Mouse (Mus musculus) gastrocnemius, postnatal 25 days (tissue): ENCODE measurements around the gene Trim10. TPM values are rescaled to one million over a fixed set of nuclear protein-coding genes. Genes with fewer than 3 reads are reported as not detected.

Experiments used
- DNase-seq: peaks from one replicate; pipeline ENCODE4 v3.0.0; 2022
- total RNA-seq, 2 experiments: library from RNA; stranded (reverse); gene quantifications; 1 replicate in 1 of 2; 2 replicates in 1 of 2; pipeline ENCODE4 v1.2.3; 2021

The Trim10 gene
- total RNA-seq, 2 experiments from 2014 or later: 0.16 TPM; not detected in 1

- no peak for DNase-seq
Observed at GRCm38 (mm10) chr17:36914108-36914507, 44.7 kb downstream of the Trim10 start.

- no peak for DNase-seq
Observed at GRCm38 (mm10) chr17:36915076-36915475, 45.7 kb downstream of the Trim10 start.

- no peak for DNase-seq
Observed at GRCm38 (mm10) chr17:36920239-36920638, 50.9 kb downstream of the Trim10 start.

- no peak for DNase-seq
Observed at GRCm38 (mm10) chr17:36922715-36923114, 53.3 kb downstream of the Trim10 start.

GRCm38 (mm10) chr17:36923491-36923890 is 54.1 kb downstream of the Trim10 start:
- DNase-seq: no peak

Other genes starting within 250 kb of the Trim10 start
- not detected for gene H2-M9, start 226.9 kb upstream of the Trim10 start, total RNA-seq
- not detected for gene H2-M1, start 197.4 kb upstream of the Trim10 start, total RNA-seq
- not detected for gene H2-M10.5, start 96.7 kb upstream of the Trim10 start, total RNA-seq
- gene H2-M10.6, start 57.4 kb upstream of the Trim10 start, total RNA-seq: not detected
- 10 to 100 TPM; 15.2 to 16.7 TPM for gene Trim26, start 32.4 kb upstream of the Trim10 start, total RNA-seq
- not detected for gene Trim15, start 2.4 kb upstream of the Trim10 start, total RNA-seq
- gene Trim40, start 20.5 kb downstream of the Trim10 start, total RNA-seq: not detected
- not detected for gene Trim31, start 28.5 kb downstream of the Trim10 start, total RNA-seq
- under 1 TPM in 1 of 2 experiments, not detected in 1; 0.38 TPM for gene Rnf39, start 73.3 kb downstream of the Trim10 start, total RNA-seq
- gene Ppp1r11, start 82.2 kb downstream of the Trim10 start, total RNA-seq: 10 to 100 TPM; 47.3 to 64.5 TPM
- 10 to 100 TPM; 18.0 to 20.6 TPM for gene Znrd1, start 89.0 kb downstream of the Trim10 start, total RNA-seq
- gene Znrd1as, start 89.0 kb downstream of the Trim10 start, total RNA-seq: 10 to 100 TPM; 13.7 to 15.1 TPM
- gene 2410137M14Rik, start 111.7 kb downstream of the Trim10 start, total RNA-seq: not detected
- gene H2-M5, start 120.0 kb downstream of the Trim10 start, total RNA-seq: not detected
- under 1 TPM; 0.78 to 0.82 TPM for gene Zfp57, start 131.6 kb downstream of the Trim10 start, total RNA-seq
- gene Mog, start 153.8 kb downstream of the Trim10 start, total RNA-seq: not detected
- 10 to 100 TPM in 1 of 2 experiments, 1 to 10 TPM in 1; 8.8 to 11.0 TPM for gene Gabbr1, start 176.4 kb downstream of the Trim10 start, total RNA-seq
- gene Olfr90, start 218.9 kb downstream of the Trim10 start, total RNA-seq: not detected
- gene Olfr91, start 228.7 kb downstream of the Trim10 start, total RNA-seq: not detected